Mouse (Mus musculus): ENCODE data around the gene Otx2. TPM values are rescaled to one million over a fixed set of nuclear protein-coding genes. Genes with fewer than 3 reads are reported as not detected.

Otx2 gene
- polyA plus RNA-seq, 1 experiment from 2014 or later, result not detected

DNA sequence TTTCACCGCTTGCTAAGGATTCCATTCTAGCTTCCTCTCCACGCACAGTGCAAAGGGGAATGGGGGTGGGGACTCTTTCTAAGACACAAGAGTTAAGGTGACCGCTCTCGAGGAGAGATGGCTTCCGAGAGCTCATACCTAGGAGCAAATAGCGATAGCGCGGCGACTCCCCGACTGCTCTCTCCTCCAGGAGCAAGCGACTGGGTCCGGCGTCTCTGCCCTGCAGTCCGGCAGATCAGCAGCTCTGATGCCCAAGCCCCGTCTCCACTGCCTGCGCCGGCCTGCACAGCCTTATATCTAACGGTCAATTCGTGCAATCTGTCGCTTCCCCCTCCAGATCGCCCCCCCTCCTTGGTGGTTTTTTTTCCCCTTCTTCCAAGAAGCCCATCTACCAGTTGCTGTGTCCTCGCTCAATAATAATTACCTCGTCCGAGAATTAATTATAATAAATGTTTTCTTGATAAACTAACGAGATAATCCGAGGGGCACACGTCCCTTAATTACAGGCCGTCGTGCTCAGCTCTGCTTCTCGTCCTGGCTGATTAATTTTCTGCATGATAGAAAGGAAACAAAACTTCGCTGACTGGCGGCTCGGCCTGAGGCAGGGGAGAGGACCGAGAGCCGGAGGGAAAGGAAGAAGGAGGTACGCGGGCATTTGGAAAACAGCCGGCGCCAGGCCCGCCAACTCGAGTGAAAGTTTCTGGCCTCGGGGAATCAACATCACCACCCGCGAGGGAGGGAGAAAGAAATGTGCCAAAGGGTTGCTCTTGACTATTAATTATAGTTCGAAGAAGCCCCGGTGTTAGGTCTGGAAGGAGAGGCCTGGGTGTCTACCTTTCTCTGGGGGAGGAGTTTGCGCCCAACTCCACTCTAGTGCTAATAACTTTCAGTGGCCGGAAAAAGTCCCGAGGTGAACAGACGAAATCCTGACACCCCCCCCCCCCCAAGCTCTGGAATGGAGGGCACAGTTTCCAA is 8.5 kb downstream of the Otx2 start:
- H3K9ac ChIP-seq (ENCODE audit: low read depth, low read length), result no peak overlapping the region
- no peak overlapping the region for H3K27ac ChIP-seq (ENCODE audit: low read depth, low read length)
- H3K36me3 ChIP-seq (ENCODE audit: control insufficient read depth, insufficient read depth, low read length), result no peaks in the 10 kb centered on the region
- no peak overlapping the region for H3K4me3 ChIP-seq (ENCODE audit: low read length)
- 1% methylated on average over 50 of the region's 50 CpGs for WGBS
- ATAC-seq (ENCODE audit: low FRiP score, low TSS enrichment), result peak; percentile 43; the same call in 1 of the 2 replicates
- peaks cover 88% of the 10 kb centered on the region for H3K27me3 ChIP-seq (ENCODE audit: control insufficient read depth, insufficient read depth, low read length)
- H3K9me3 ChIP-seq (ENCODE audit: control insufficient read depth, low read length), result no peaks in the 10 kb centered on the region
- H3K4me2 ChIP-seq (replicated peaks; ENCODE audit: low read depth, low read length), result no peak overlapping the region
- H3K4me1 ChIP-seq (ENCODE audit: control insufficient read depth, insufficient read depth, low read length), result no peaks in the 10 kb centered on the region

DNA sequence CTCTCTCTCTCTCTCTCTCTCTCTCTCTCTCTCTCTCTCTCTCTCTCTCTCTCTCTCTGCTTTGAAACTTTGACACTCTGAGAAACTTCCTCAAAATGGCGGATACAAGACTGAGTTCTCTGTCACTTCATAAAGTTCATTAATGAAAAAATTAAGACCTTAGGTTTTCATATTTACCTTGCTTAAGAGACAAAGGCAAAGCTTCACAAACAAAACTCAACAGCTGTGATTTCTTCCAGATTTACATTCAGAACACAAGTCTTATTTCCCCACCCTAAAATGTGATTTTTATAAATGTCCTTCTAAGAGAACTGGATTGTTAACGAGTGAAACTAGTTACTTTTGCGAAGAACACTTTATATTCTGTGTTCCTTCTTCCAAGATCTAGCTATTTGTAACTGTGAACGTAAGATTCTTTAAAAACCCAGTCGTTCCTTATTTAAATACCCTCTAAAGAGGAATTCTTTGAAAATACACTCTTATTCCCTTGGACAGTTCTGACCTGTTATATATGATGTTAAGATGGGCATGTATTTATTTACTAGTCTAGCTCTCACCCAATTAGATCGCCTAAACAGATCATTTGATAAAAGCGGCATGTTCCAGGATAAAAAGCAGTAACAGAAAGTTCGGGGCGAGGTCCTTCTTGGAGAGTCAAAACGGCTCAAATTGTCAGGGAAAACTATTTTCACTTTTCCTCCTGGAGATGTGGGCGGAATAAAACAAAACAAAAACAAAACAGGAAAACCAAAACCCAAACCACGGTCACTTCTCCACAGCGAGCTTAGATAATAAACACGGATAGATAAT is 9.4 kb downstream of the Otx2 start:
- WGBS, result 3% methylated on average over 14 of the region's 14 CpGs
- H3K36me3 ChIP-seq (ENCODE audit: control insufficient read depth, insufficient read depth, low read length), result no peaks in the 10 kb centered on the region
- no peaks in the 10 kb centered on the region for H3K9me3 ChIP-seq (ENCODE audit: control insufficient read depth, low read length)
- H3K4me1 ChIP-seq (ENCODE audit: control insufficient read depth, insufficient read depth, low read length), result no peaks in the 10 kb centered on the region
- no peak overlapping the region for H3K9ac ChIP-seq (ENCODE audit: low read depth, low read length)
- no peak overlapping the region for H3K4me3 ChIP-seq (ENCODE audit: low read length)
- no peak overlapping the region for H3K4me2 ChIP-seq (replicated peaks; ENCODE audit: low read depth, low read length)
- ATAC-seq (ENCODE audit: low FRiP score, low TSS enrichment), result no peak
- H3K27ac ChIP-seq (ENCODE audit: low read depth, low read length), result no peak overlapping the region
- peaks cover 89% of the 10 kb centered on the region for H3K27me3 ChIP-seq (ENCODE audit: control insufficient read depth, insufficient read depth, low read length)

DNA sequence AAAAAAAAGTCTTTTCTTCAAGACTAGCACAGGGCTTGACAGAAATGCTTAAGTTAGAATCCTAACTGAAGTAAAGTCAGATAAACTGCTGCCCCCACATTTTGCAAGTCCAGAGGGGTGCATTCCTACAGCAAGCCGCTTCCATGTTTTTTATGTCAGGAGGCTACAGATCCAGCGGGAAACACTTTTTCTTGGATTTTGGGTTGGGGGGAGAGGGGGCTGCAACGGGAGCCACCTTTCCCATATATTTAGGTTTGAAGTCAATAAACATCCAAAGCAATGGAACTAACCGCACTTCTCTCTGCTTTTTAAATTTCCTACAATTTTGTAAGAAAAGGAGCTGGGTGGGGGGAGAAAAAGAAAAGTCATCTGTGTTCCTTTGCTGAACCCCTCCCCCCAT is 10.1 kb downstream of the Otx2 start:
- ATAC-seq (ENCODE audit: low FRiP score, low TSS enrichment), result no peak
- WGBS, result 2% methylated on average over 4 of the region's 4 CpGs

DNA sequence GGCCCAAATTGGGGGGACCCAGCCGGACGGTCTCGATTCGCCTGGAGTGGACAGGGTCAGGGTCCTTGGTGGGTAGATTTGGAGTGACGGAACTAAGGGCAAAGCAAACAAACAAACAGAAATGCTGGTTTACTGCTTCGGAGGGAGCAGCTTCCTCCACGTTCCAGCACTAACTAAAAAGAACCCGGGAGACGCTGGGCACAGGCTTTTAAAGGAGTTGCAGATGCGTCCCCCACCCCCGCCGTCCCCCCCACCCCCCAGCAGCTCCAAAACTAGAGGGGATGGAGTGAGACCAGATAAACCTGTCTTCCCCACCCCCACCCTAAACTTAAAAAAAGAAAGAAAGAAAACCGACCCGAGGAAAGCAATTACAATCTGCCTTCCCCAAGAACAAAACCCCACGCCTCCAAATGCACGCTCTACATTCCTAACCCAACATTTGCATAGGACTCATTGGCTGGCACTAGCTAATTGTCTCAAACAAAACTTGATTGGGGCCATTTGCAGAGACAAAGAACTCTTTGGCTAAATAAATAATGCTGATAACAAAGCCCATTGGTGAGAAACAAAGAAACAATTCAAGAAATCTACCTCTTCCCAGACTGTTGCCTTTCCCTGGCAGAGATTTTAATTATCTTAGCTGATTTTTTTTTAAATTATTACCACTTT is 10.9 kb downstream of the Otx2 start:
- WGBS, result 2% methylated on average over 16 of the region's 16 CpGs
- H3K4me2 ChIP-seq (replicated peaks; ENCODE audit: low read depth, low read length), result no peak overlapping the region
- H3K27ac ChIP-seq (ENCODE audit: low read depth, low read length), result no peak overlapping the region
- no peak for ATAC-seq (ENCODE audit: low FRiP score, low TSS enrichment)
- H3K9me3 ChIP-seq (ENCODE audit: control insufficient read depth, low read length), result no peaks in the 10 kb centered on the region
- no peak overlapping the region for H3K9ac ChIP-seq (ENCODE audit: low read depth, low read length)
- no peaks in the 10 kb centered on the region for H3K36me3 ChIP-seq (ENCODE audit: control insufficient read depth, insufficient read depth, low read length)
- no peaks in the 10 kb centered on the region for H3K4me1 ChIP-seq (ENCODE audit: control insufficient read depth, insufficient read depth, low read length)
- H3K27me3 ChIP-seq (ENCODE audit: control insufficient read depth, insufficient read depth, low read length), result peaks cover 89% of the 10 kb centered on the region
- no peak overlapping the region for H3K4me3 ChIP-seq (ENCODE audit: low read length)

More for the DNA sequence above, 10.1 kb downstream of the Otx2 start:
- peaks cover 89% of the 10 kb centered on the region for H3K27me3 ChIP-seq (ENCODE audit: control insufficient read depth, insufficient read depth, low read length)
- H3K9ac ChIP-seq (ENCODE audit: low read depth, low read length), result no peak overlapping the region
- H3K27ac ChIP-seq (ENCODE audit: low read depth, low read length), result no peak overlapping the region
- no peaks in the 10 kb centered on the region for H3K36me3 ChIP-seq (ENCODE audit: control insufficient read depth, insufficient read depth, low read length)
- no peaks in the 10 kb centered on the region for H3K4me1 ChIP-seq (ENCODE audit: control insufficient read depth, insufficient read depth, low read length)
- no peak overlapping the region for H3K4me2 ChIP-seq (replicated peaks; ENCODE audit: low read depth, low read length)
- H3K4me3 ChIP-seq (ENCODE audit: low read length), result no peak overlapping the region
- no peaks in the 10 kb centered on the region for H3K9me3 ChIP-seq (ENCODE audit: control insufficient read depth, low read length)

DNA sequence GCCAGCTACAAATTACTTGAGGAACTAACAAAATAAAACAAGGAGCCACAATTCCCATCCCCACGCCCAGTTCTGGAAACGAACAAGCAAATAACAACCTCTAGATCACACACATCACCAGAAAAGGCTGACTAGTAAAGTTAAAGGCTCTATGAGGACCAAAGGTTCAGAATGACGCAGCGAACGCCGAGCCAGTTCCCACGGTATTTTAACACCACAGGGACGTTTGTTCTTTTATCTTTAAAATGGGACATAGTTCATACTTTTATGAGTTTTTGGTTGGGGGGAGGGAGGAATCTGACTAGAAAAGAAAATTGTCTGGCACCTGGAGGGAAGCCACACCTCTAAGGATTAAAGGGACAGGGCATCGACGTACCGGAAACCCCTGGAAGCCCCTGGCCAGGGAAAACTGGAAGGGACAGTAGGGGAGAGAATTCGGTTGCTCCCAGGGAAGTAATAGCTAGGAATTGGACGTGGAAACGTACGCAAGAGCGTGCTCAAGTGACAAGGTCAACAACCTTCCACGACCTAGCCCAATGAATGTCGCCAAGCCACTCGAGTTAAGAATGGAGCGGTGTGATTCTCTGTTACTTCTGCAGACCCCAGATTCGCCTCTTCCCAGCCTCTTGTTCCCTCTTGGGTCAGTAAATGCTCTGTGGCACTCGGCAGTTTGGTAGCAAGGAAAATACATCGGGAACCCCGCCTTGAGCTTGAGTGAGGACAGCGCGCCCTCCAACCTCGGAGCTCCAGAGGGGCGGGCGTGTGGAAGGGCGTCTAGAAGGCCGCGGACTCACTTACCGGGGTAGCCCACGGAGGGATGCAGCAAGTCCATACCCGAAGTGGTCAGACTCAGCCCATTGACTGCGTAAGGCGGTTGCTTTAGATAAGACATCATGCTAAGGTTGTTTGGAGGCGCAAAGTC is 11.7 kb downstream of the Otx2 start:
- no peaks in the 10 kb centered on the region for H3K9me3 ChIP-seq (ENCODE audit: control insufficient read depth, low read length)

DNA sequence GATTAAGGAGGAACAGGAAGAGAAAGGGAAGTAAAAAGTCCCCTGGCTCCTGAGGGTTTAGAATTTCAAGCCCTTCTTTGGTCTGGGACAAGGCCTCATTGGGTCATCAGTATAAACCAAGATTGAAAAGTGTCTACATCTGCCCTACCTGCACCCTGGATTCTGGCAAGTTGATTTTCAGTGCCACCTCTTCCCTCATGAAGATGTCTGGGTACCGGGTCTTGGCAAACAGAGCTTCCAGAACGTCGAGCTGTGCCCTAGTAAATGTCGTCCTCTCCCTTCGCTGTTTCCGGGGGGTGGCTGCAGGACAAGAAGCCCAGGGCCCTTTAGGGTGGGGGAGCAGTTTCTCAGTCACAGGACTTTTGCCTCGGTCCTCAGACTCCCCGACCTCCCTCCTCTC is 12.5 kb downstream of the Otx2 start:
- H3K9me3 ChIP-seq (ENCODE audit: control insufficient read depth, low read length), result no peaks in the 10 kb centered on the region
- H3K36me3 ChIP-seq (ENCODE audit: control insufficient read depth, insufficient read depth, low read length), result no peaks in the 10 kb centered on the region
- ATAC-seq (ENCODE audit: low FRiP score, low TSS enrichment), result no peak
- H3K27ac ChIP-seq (ENCODE audit: low read depth, low read length), result no peak overlapping the region
- no peaks in the 10 kb centered on the region for H3K4me1 ChIP-seq (ENCODE audit: control insufficient read depth, insufficient read depth, low read length)
- WGBS, result 9% methylated on average over 8 of the region's 8 CpGs
- H3K4me2 ChIP-seq (replicated peaks; ENCODE audit: low read depth, low read length), result no peak overlapping the region
- no peak overlapping the region for H3K9ac ChIP-seq (ENCODE audit: low read depth, low read length)
- no peak overlapping the region for H3K4me3 ChIP-seq (ENCODE audit: low read length)
- peaks cover 90% of the 10 kb centered on the region for H3K27me3 ChIP-seq (ENCODE audit: control insufficient read depth, insufficient read depth, low read length)

More for the DNA sequence above, 11.7 kb downstream of the Otx2 start:
- H3K9ac ChIP-seq (ENCODE audit: low read depth, low read length), result no peak overlapping the region
- H3K4me3 ChIP-seq (ENCODE audit: low read length), result no peak overlapping the region
- H3K4me1 ChIP-seq (ENCODE audit: control insufficient read depth, insufficient read depth, low read length), result no peaks in the 10 kb centered on the region
- peaks cover 90% of the 10 kb centered on the region for H3K27me3 ChIP-seq (ENCODE audit: control insufficient read depth, insufficient read depth, low read length)
- H3K36me3 ChIP-seq (ENCODE audit: control insufficient read depth, insufficient read depth, low read length), result no peaks in the 10 kb centered on the region
- no peak overlapping the region for H3K4me2 ChIP-seq (replicated peaks; ENCODE audit: low read depth, low read length)
- no peak for ATAC-seq (ENCODE audit: low FRiP score, low TSS enrichment)
- 2% methylated on average over 38 of the region's 38 CpGs for WGBS
- no peak overlapping the region for H3K27ac ChIP-seq (ENCODE audit: low read depth, low read length)

DNA sequence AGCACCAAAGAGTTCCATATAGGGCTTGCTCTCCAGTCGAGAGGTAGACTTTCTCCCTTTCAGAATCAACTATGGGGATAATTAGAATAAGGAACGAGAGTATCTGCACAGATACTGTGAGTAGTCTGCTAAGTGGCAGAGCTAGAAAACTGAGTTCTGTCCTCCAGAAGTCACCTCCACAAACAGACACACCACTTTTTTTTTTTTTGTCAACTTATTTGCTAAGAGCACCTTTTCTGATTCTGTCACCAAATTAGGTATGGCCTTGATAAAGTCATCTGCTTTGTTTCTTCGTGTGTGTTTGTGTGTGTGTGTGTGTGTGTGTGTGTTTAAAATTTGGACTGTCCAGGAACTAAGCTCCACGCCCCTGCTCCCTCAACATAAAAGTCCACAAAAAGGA is 13.0 kb downstream of the Otx2 start:
- ATAC-seq (ENCODE audit: low FRiP score, low TSS enrichment), result no peak
- 47% methylated on average over 4 of the region's 4 CpGs for WGBS
- no peak overlapping the region for H3K4me3 ChIP-seq (ENCODE audit: low read length)

DNA sequence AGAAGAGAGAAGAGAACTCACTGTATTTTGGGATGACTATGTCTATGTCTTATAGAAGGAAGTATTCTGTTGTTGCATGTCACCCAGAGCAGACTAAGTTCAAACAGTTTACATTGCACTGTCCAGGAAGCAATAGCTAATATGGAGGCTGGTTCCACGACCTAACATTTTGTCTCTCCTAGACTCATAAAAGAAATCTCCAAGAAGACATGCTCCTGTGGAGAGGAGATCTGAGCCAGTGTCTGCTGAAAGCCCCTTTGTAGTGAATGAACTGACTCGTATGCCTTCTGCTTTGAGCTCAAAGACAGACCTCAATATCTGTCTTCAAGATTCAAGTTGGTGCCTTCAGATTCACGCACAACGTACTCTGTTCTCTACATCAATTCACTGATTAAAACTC is 14.0 kb downstream of the Otx2 start:
- Histone ChIP-seq H3K36me3 (ENCODE audit: control insufficient read depth, insufficient read depth, low read length) (no peaks in the 10 kb centered on the region), H3K4me2 (replicated peaks; ENCODE audit: low read depth, low read length) (no peak overlapping the region), H3K4me1 (ENCODE audit: control insufficient read depth, insufficient read depth, low read length) (no peaks in the 10 kb centered on the region), H3K27ac (ENCODE audit: low read depth, low read length) (no peak overlapping the region), H3K9me3 (ENCODE audit: control insufficient read depth, low read length) (no peaks in the 10 kb centered on the region), H3K9ac (ENCODE audit: low read depth, low read length) (no peak overlapping the region), H3K27me3 (ENCODE audit: control insufficient read depth, insufficient read depth, low read length) (peaks cover 90% of the 10 kb centered on the region), H3K4me3 (ENCODE audit: low read length) (no peak overlapping the region)
- no peak for ATAC-seq (ENCODE audit: low FRiP score, low TSS enrichment)
- WGBS, result 51% methylated on average over 4 of the region's 4 CpGs

More for the DNA sequence above, 13.0 kb downstream of the Otx2 start:
- H3K4me2 ChIP-seq (replicated peaks; ENCODE audit: low read depth, low read length), result no peak overlapping the region
- H3K36me3 ChIP-seq (ENCODE audit: control insufficient read depth, insufficient read depth, low read length), result no peaks in the 10 kb centered on the region
- no peak overlapping the region for H3K9ac ChIP-seq (ENCODE audit: low read depth, low read length)
- H3K27me3 ChIP-seq (ENCODE audit: control insufficient read depth, insufficient read depth, low read length), result peaks cover 90% of the 10 kb centered on the region
- H3K27ac ChIP-seq (ENCODE audit: low read depth, low read length), result no peak overlapping the region
- H3K4me1 ChIP-seq (ENCODE audit: control insufficient read depth, insufficient read depth, low read length), result no peaks in the 10 kb centered on the region
- no peaks in the 10 kb centered on the region for H3K9me3 ChIP-seq (ENCODE audit: control insufficient read depth, low read length)

Measured in kidney, embryonic 14.5 days (tissue).